Mouse (Mus musculus) E14TG2a.4 (cell line): ENCODE measurements around the gene Olfr345.

ENCODE experiments used
- H3K27me3 ChIP-seq: 2 replicates; pipeline ENCODE4 v1.6.1; 2014; ENCODE audit warnings: low read length, control low read depth; ENCODE audit not compliant: insufficient read depth
- H3K36me3 ChIP-seq: 2 replicates; pipeline ENCODE4 v1.6.1; 2014; ENCODE audit warnings: low read length, control low read depth; ENCODE audit not compliant: insufficient read depth
- H3K4me1 ChIP-seq: replicated peaks from 2 replicates; pipeline ENCODE4 v1.6.1; 2014; ENCODE audit warnings: low read depth, low read length, control low read depth
- H3K4me3 ChIP-seq: replicated peaks from 2 replicates; pipeline ENCODE4 v1.5.1; 2014; ENCODE audit warnings: mild to moderate bottlenecking, low read length
- H3K9me3 ChIP-seq: 2 replicates; pipeline ENCODE4 v1.6.1; 2014; ENCODE audit warnings: low read length, control low read depth
- CTCF ChIP-seq: conservative IDR thresholded peaks from 2 replicates; pipeline ENCODE4 v1.5.1; 2014; ENCODE audit warnings: low read length
- NANOG ChIP-seq: IDR thresholded peaks from 2 replicates; pipeline ENCODE4 v1.6.1; 2014; ENCODE audit warnings: borderline replicate concordance, low read length, mixed read lengths
- POU5F1 ChIP-seq: IDR thresholded peaks from 2 replicates; pipeline ENCODE4 v1.6.1; 2014; ENCODE audit warnings: low read length, borderline replicate concordance

Olfr345 gene

DNA sequence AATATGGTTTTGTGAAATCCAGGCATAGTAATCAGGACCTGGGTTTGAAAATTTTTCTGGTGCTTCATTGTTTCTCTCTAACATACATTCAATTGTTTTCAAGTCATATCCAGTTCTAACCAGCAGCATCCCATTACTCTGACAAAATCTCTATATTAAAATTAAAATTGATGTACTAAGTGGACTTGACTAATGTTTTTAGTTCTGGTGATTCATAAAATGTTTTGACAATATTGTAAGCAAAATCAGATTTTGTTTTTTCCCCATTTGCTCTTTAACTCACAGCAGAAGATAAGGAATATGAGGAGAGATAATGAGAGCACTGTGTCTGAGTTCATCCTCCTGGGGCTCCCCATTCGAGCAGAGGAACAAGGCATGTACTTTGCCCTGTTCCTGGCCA, at the start of gene Olfr345:
TSS of gene Olfr345 (plus strand) at position 301 of the 400 bp plus-strand sequence.
- no peaks in the 10 kb centered on the region for H3K4me1 ChIP-seq
- no peak within 1 kb of the TSS for H3K4me3 ChIP-seq
- TF ChIP-seq NANOG (no peak), POU5F1 (no peak)
- H3K36me3 ChIP-seq = no peaks in the 10 kb centered on the region
- no peaks in the 10 kb centered on the region for H3K27me3 ChIP-seq
- no peaks in the 10 kb centered on the region for H3K9me3 ChIP-seq

DNA sequence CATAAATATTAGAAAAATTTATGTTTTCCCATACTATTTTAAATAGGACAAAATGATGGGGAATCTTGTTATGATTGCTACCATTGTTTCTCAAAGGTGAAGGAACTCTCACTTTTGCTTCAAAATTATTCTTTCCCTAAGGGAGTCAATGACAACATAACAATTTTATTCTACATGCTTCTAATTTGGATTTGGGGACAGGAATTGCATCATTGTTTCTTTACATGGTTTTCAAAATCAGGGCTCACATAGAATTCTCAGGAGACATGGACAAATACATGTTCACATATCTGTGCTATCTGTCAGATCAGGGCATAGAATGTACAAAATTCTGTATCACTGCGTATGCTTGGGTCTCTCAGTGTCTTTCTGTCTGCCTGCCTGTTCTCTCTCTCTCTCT, 45.6 kb downstream of the Olfr345 start, which contains the start of gene Olfr346:
TSS of gene Olfr346 (plus strand) at position 301 of the 400 bp plus-strand sequence.
- no peak within 1 kb of the TSS for H3K4me3 ChIP-seq
- H3K27me3 ChIP-seq = no peaks in the 10 kb centered on the region
- H3K9me3 ChIP-seq = no peaks in the 10 kb centered on the region; the same call in 1 of the 2 replicates
- H3K4me1 ChIP-seq = no peaks in the 10 kb centered on the region
- no peaks in the 10 kb centered on the region for H3K36me3 ChIP-seq
- TF ChIP-seq CTCF (no peak), NANOG (no peak), POU5F1 (no peak)
